Mouse (Mus musculus) MN1 (cell line): ENCODE results near the gene Txnip.

Experiments
- DNase-seq: peaks from one replicate; pipeline ENCODE4 v3.0.0-alpha.2; 2016; ENCODE audit warnings: low spot score

Gene Txnip

GRCm38 (mm10) chr3:96551890-96552289 is 5.9 kb upstream of the Txnip start:
- DNase-seq, result no peak

GRCm38 (mm10) chr3:96553601-96554000 is 4.2 kb upstream of the Txnip start:
- DNase-seq, result no peak

- no peak for DNase-seq
Measured at GRCm38 (mm10) chr3:96554251-96554650, 3.5 kb upstream of the Txnip start.

DNA sequence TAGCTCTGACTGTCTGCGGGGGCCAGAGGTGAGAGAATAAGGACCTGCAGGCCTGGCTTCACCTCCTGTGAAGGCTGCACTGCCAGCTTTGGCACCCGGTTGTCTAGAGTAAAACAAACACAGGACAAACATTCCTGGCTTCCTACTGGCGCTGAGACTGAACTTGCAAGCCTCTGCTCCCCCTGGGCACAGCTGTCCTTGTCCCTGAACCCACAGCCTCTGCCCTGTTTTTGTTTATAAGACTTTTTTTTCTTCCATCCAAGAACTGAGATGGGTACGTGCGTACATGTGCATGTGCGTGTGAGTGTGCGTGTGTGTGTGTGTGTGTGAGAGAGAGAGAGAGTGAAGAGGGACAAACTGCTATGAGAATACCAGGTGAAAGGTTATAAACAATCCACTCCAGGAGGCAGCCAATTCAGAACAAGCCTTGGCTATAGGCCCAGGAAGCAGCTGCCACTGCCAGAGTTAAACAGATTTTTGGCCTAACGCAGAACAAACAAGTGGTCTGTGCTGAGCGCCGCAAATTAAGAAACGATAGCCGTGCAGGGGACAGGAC is 2.6 kb upstream of the Txnip start:
- peak; percentile 78 for DNase-seq

- no peak for DNase-seq
Measured at GRCm38 (mm10) chr3:96555999-96556614, 1.6 kb upstream of the Txnip start.

- DNase-seq, result peak; percentile 29
Measured at GRCm38 (mm10) chr3:96556651-96557635, 814 bp upstream of the Txnip start.

GRCm38 (mm10) chr3:96558159-96558558 is 402 bp downstream of the Txnip start:
- DNase-seq, result no peak

DNA sequence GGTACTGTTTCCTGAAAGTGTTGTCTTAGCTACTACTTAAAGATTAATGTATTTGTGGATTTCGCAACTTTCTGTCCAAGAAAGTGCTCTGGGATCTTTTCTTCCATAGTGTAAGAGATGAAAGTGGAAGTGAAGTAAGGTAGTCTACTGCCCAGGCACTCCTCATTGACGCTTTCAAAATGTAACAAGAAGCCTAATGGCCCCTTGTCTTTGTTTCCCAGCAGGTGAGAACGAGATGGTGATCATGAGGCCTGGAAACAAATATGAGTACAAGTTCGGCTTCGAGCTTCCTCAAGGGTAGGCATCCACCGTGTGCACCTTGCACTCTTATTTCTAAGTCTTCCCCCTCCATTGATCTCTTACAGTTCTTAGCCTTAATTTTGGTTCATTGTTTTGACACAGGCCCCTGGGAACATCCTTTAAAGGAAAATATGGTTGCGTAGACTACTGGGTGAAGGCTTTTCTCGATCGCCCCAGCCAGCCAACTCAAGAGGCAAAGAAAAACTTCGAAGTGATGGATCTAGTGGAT is 975 bp downstream of the Txnip start:
- DNase-seq, result no peak

DNA sequence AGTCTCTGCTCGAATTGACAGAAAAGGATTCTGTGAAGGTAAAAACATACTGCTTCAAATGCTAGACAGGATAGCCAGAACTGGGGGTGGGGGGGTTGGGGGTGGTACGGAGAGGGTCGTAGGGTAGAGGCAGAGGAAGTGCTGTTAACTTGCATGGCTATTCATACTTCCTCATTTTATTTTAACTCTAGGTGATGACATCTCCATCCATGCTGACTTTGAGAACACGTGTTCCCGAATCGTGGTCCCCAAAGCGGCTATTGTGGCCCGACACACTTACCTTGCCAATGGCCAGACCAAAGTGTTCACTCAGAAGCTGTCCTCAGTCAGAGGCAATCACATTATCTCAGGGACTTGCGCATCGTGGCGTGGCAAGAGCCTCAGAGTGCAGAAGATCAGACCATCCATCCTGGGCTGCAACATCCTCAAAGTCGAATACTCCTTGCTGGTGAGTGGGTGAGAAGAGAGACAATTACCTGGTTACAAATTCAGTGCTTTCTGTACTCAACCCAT is 1.7 kb downstream of the Txnip start:
- no peak for DNase-seq

- no peak for DNase-seq
Measured at GRCm38 (mm10) chr3:96559911-96560850, 2.4 kb downstream of the Txnip start.

- no peak for DNase-seq
Measured at GRCm38 (mm10) chr3:96560881-96561668, 3.3 kb downstream of the Txnip start.

GRCm38 (mm10) chr3:96561946-96562681 is 4.4 kb downstream of the Txnip start:
- no peak for DNase-seq

DNA sequence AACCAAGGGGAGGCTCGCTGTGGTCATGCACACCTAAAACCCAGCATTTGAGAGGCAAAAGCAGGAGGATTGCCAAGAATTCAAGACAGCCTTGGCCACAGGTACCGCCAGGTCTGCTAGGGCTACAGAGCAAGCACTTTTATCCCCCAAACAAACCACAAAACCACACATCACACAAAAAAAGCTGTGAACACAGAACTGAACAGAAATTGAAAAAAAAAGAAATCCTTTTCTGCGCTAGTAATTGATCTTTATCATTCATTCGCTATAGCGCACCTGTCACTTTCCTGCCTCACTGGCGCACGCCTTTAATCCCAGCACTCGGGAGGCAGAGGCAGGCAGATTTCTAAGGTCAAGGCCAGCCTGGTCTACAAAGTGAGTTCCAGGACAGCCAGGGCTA is 5.5 kb downstream of the Txnip start:
- no peak for DNase-seq

DNA sequence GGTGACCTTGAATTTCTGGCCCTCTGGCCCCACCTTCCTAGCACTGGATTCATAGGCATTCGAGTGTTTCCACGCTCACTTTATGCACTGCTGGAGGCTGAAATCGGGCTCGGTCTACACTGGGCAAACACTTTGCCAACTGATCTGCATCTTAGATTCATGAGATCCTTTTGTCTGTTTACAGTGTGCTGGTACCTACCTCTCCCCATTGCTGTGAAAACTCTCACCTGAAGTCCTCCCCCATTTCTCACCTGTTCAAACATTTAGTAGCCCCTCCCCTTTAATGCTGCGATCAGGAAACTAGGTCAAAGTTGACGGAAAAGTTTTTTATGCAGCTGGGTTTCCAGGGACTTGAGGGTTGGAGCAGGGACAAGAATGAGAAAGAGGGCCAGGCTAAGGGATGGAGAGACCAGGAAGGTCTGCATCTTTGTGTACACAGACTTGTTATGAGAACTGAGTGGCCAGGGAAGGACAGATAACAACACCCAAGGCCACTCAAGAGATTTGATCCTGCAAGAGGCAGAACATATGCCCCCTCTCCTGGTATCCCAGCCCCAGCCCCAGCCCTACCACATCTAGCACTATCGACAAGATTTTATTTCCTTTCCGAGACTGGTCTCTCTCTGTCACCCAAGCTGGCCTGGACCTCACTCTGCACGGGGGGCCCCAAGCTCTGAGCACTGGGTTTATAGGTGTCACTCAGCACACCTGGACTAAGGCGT is 6.3 kb downstream of the Txnip start:
- no peak for DNase-seq

DNA sequence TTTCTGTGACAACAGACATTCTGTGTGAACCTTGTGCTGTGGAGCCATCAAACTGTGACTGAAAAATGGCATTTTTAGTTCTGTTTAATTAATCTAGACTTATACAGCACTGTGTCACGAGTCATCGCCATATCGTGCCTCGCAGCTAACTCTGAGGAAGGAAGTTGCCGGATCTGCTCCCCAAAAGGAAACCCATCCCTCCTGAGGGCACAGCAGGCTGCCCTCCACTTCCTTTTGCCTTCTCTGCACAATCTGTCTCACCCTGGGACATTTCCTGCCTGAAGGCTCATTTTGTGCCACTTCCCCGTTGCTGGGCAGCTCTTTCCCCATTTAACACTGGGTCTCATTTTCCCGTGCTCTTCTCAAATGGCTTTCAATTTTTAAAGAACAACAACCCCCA is 6.9 kb downstream of the Txnip start:
- no peak for DNase-seq

- DNase-seq, result no peak
Measured at GRCm38 (mm10) chr3:96565105-96565504, 7.3 kb downstream of the Txnip start.

DNA sequence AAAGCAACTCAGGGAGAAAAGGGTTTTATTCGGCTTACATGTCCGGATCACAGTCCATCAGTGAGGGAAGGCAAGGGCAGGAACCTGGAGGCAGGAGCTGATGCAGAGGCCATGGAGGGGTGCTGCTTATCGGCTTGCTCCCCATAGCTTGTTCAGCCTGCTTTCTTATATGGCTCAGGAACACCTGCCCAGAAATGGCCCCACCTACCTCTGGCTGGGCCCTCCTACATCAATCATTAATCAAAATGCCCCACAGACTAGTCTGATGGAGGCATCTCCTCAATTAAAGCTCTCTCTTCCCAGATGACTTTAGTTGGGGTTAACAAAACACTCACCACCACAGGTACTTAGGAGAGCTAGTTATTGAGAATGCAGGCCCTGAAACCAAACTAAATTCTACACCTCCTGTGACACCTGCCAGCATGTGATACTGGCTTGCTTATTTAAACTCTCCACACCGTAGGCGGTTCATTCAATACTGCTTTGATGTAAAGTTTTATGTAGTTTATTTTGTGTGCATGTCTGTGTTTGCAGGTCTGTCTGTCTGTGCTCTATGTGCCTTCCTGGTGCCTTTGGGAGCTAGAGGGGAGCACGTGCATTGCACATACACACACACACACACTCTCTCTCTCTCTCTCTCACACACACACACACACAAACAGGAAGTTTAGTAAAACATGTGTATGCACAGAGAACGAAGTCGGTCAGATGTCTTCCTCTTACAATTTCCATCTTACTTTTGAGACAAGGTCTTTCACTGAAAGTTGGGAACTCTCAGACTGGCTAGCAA is 9.1 kb downstream of the Txnip start:
- no peak for DNase-seq

- DNase-seq, result no peak
Measured at GRCm38 (mm10) chr3:96568605-96569004, 10.8 kb downstream of the Txnip start.
